Mouse (Mus musculus) T-helper 1 cell (primary cell): ENCODE measurements around the gene Syt17.

Experiments used
- in situ Hi-C: fragments of 300-600 bp; cut with MboI, MseI; formaldehyde crosslinking; loops from one replicate; pipeline ENCODE4 v1.15.1; 2025; ENCODE audit warnings: high pct_unique_total_duplicates

The Syt17 gene

DNA sequence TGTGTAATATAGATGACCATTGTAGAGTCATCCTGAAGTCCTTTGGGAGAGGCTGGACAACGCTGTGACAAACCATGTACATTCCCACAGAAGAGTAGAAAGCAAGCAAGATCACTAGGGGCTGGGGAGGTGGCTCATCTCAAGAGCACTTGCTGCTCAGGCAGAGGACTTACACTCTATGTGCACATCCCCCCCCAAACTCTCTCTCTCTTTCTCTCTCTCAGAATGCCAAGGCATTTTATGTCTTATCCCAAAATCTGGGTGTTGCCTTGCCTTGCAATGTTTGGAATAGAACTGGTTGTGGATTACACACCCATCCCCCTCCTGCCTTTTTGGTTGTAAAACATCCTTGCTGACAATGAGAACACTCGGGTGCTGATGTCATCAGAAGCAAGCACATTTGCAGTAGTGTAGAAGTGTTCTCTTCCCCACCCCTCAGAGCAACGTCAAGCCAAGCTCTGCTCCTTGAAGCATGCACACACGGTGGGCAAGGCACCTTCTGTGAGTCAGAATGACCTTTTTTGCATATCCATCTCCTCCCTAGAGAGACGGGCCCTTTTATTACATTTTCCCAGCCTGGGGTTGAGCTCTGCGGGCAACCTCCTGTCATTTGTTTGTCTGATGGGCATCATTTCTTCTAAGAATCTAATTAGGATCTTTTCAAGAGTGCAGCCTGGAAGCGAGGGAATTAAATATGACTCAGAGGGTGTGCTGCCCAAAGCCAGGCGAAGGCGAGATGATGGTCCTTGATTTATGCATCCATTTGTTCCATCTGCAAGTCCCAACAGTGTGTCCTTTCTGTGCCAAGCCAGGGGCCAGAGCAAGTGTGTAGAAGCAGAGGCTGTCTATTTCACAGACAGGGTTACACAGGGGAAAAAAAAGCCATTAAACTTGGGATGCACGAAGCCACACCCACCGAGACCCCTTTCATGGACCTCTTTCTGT, 15.1 kb upstream of the Syt17 start:
- in situ Hi-C loops, result no loop called here

DNA sequence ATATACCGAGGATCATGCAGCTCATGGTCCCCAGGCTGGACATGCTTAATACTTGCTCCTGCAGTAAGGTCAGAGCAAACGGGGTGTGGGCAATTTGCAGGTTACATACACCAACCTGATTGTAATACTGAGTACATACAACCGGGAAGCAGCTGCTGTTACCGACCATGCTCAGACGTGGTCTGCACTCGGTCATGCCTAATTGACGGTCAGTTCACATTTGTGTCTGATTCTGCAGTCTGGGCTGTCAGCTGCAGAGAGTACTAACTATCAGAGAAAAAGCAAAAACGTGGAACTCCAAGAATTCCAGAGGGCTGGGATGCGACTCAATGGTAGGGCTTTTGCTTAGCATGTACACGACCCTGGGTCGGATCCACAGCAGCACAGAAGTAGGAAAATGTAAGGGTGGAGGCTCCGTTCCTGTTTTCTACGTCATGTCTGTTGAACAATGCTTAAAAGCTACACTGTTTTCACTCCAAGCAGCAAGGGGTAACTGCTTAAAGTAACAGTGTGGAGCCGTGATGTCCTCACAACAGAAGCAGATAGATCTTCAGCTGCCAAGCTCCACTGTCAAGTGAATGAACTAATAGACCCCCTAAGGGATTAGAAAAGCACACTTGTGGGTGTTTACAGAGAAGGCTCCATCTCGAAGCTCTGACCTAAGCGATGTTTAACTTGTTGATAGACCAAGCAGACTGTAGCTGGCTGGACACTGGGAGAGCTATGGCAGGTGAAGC, 13.5 kb upstream of the Syt17 start:
- in situ Hi-C loops, result no loop called here

DNA sequence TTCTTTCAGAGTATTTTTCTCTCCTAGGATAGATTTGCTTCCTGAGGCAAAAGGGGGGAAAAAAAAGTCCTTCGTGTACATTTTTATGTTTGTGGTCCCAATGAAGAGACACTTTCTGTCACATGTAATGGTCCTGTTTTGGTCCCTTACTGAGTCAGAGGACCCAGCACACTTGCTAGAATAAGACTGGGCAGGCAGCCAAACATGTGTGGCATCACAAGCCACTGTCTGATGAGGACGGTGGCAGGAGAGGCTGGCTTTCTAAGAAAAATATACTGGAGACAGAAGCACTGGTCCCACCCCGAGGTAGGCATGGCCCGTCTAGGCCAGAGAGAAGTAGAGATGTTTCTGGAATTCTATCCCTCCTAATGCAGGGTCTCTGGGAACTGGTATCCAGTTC, 5.7 kb upstream of the Syt17 start:
- in situ Hi-C loops, result no loop called here

DNA sequence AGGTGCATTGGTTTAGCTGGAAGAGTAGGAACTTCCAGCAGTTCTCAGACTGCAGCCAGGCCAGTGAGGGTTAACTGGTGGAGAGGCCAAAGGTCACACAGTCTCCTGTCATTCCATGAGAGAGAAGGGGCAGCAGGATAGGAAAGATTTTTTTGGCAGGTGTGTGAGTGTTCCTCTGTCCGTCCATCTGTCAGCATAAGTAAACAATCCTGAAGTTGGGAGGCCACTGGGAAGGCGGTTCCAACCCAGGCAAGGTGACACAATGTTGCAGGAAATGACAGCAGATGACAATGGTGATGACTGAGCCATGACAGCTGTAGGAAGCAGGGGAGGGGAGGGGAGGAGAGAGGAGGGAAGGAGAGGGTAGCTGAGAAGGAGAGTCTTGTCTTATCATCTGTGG, 4.9 kb upstream of the Syt17 start:
- in situ Hi-C loops, result no loop called here

DNA sequence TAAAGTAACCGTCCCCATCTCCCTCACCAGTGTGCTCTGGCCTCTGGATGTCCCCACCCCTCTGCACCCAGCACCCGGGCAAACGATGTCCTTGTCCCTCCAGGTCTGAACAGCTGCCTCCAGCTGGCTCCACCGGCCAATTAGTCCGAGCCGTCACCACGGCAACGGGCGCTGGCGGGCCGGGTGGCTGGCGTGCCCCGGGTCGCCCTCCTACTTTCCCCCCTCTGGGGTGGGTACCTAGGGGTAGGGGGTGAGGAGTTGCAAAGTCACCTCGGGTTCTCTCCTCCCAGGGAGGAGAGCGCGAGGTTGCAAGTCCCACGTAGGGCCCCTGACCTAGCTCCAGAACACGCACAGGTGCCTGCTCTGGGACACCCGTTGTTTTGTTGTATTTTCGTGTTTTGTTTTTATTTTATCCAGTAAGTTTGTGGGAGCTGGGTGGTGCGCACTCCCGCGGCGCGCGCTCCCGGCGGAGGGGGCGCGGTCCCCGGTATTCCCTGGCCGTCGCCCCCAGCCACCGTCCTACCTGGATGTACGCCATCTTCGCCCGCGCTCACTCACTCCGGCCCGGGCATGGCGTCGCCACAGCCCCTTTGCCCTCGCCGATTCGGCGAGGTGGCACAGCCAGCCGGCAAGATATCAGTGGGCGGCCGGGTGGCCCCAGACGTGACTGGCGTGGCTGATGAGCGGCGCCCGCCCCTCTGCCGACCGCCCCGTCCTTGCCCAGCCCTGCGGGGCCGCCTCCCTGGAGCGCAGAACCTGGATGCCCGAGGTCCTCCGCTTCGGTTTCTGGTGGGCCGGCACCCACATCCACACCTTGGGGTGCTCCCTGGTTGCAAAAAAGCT, 510 bp downstream of the Syt17 start:
- in situ Hi-C loops, result no loop called here

DNA sequence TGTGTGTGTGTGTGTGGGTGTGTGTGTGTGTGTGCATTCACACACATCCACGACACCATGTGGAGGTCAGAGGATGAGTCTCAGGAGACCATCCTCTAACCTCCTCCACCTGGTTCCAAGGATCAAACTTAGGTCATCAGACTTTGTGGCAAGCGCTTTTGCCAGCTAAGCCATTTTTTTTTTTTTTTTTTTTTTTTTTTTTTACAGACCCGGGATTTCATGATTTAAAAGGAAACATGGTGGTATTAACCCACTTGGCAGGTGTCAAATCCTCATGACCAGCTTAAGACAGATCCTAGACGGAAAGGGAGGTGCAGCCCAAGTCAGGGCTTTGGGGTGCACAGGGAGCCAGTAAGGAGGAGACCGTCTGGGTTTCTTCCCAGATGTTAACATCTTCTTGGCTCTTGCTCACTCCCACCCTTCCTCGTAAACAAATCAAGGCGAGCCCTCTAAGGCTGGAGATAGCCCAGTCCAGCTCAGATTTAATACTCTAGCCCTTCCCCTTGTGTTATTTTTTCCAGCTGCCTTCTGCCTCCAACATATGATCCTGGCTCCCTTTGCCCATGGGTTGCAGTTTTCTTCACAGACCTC, 4.0 kb downstream of the Syt17 start:
- in situ Hi-C loops, result loop anchor here (5.0 kb wide), 1 partner anchor 68 kb away; no protein-coding TSS in a partner anchor

DNA sequence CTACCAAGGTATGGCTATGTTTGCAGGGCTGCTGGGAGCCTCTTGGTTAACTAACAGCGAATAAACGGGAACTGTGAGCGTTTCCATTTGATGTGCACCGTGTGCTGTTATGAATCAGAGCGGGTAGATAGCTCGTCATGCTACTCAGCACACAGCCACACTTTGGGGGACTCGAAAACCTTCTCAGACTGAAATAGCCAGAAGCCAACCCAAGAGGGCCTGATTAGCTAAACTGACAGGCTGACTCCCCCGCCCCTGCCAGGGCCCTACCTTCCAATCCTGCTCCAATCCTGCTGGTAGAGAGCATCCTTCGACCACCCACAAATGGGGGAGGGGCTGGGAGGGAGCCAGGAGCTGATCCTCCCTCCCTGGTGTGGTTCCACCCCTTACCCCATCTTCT, 4.7 kb downstream of the Syt17 start:
- in situ Hi-C loops, result loop anchor here (5.0 kb wide), 1 partner anchor 69 kb away; no protein-coding TSS in a partner anchor

DNA sequence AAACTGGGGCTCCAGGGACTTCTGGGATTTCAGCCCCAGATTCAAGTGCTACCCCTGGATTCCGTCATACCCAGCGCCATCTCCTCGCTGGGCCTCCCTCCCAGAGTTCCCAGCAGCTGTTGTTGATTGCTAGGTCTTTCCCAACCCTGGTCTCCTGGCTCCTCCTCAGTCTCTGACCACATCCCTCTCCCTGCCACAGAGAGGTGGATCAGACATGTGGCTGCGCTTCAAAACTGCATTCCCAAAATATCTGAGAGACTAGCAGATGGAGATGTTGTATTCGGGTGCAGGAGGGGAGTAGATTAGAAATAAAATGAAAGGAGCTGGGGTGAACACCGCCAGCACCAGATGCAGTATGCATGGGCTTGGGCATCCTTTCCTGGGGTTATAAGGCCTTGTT, 6.5 kb downstream of the Syt17 start:
- in situ Hi-C loops, result loop anchor here (5.0 kb wide), 1 partner anchor 71 kb away; no protein-coding TSS in a partner anchor

DNA sequence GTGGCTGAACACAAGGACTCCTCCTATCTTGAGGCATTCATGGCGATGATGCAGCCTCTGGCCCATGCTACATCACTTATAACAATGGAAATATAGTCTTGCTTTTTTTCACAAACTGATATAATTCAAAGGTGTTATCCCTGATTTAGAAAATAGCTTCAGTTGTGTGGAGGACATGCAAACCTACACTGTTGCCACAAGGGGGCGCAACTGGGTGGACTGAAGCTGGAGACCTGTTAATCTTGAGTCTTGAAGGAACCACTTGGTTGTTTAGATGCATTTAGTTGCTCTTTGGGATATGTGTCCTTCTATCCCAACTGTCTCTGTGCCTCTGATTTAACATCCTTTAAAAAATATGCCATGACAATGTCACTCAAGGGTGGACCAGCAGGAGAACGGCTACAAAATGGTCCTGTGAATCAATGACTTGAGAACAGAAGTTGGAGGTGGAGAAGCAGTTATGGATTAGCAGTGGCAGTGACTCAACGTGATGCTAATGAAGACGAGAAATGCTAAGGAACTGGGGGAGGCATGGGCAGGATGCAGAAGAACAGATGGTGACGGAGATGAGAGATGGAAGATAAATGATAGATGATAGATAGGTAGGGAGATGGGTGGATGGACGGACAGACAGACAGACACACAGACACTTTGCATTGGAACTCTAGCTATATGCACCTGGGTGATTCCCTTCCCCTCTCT, 10.8 kb downstream of the Syt17 start:
- in situ Hi-C loops, result no loop called here

DNA sequence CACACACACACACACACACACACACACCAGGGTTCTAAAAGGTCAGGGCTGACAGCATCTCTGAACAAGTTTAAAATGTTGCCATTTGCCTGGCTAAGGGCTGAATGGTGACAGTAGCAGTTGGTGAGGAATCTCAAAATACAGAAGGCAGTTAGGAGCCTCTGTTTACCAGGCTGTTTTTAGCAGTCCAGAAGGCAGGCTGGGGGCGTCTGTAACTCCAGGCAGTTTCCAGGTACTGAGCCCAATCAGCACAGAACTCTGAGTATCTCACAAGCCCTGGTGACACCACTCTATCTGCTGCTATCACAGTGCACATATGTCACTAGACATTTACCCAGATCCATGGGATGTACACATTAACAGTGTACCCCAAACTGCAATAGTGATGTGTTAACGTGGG, 19.1 kb downstream of the Syt17 start:
- in situ Hi-C loops, result no loop called here

DNA sequence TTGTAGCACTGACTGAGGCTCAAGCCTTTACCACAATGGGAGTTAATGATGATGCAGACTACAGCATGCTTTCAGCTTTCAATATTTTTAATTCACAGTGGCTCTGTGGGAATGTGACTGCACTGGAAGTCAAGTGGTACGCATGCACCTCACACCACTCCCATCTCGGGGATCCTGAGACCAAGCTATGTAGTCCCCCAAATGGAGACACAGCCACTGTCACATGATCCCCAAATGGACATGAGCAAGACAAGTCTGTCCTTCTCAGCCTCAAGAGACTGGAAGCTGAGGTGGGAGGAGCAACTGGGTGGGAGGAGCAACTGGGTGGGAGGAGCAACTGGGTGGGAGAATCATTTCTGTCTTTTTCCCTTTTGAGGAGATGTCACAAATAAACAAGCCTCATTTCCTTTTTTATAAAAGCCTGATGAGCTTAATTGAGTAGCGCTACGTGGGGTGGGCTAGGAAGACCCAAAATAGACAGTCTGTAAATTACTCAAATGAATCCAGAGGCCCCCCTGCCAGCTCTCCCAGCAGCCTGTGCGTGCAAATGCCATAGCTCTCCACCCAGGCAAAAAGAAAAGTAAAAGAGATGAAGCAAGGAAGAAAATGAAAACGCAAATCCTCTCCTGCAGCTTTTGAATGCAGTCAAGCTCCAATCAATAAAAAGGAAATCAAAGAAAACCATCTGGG, 28.4 kb downstream of the Syt17 start:
- in situ Hi-C loops, result no loop called here

DNA sequence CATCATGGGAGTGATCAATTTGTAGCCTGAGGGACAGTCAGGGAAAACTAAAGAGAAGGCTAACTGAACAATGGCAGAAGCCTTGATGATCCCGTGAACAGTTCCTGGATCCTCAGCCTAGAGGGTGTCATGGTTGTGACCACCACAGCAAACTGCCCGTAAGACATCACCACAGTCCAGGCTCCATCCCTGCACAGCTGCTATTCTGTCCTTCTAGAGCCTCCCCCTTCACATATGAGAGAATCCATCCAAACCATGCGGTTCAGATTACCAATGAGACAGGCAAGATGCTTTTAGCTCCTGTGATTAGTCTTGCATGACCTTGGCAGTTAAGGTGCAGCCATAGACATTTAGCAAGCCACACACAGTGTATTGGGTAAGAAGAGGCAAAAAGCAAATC, 33.8 kb downstream of the Syt17 start:
- in situ Hi-C loops, result loop anchor here (5.0 kb wide), 1 partner anchor 92 kb away; no protein-coding TSS in a partner anchor

DNA sequence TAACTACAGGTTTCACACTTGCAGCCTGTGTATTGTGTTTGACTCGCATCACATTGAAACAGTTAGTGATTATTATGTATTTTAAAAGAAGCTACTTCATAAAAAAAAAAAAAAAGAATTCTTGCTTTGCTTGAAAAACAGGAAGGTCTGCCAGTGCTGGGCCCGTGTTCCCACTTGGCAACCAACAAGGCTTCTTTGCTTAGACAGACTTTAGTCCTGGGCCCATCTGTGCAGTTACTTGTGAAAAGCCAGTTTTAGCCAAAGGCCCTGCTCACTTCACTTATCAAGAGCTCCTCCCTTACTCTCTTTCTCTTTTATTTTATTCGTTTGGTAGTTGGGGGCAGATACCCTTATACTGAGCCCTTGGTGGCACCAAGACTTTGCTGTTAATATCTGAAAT, 36.1 kb downstream of the Syt17 start:
- in situ Hi-C loops, result loop anchor here (5.0 kb wide), 1 partner anchor 90 kb away; no protein-coding TSS in a partner anchor

DNA sequence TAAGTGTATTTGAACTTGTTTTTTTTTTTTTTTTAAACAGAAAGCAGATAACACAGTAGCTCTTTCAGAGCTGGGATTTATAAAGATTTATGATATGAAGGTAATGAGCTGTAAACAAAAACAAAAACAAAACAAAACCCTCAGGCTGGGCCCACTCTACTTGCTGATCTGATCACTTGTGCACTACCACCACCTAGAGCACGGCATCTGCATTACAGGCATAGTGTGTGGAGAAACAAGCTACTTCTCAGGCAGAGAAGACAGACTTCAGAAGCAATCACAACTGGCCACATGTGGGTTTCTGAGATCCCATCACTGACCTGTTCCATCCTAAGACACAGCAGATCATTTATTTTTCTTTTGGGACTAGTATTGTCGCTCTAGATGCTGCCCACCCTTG, 38.6 kb downstream of the Syt17 start:
- in situ Hi-C loops, result no loop called here

DNA sequence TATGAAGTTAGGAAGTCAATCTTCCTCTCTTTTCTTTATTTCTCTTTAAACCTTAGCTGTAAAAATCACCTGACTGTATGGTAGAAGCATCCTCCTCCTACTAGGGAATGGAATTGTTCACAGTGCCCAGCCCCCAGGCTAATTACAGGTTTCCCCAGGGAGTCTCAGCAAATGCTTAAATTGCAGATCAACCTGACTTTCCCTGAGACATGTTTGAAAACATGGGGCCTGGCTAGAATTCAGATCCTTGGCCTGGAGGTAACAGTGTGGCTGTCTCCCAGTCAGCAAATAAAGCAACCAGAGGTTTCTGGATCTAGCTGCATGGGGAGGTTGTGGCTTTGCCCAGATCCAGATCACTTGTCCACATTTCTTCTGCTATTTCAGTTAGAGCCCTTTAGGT, 42.8 kb downstream of the Syt17 start:
- in situ Hi-C loops, result no loop called here

DNA sequence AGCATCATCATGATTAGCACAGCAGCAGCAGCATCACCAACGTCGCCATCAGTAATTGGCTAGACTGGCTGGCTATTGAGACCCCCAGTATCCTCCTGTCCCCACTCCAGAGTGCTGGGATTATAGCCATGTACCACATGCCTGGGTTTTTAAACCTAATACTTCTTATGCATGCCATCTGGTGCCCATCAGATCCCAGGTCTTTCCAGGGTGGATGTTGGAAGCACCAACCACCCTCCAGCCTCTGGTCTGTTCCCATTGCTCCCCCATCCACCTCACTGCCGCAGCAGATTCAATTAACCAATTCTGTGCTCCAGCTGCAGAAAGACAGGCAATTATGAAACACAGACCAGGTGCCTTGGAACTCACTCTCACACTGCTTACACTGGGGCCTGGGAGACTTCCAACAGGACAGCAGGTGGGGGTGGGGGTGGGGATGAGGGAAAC, 45.4 kb downstream of the Syt17 start:
- in situ Hi-C loops, result no loop called here

DNA sequence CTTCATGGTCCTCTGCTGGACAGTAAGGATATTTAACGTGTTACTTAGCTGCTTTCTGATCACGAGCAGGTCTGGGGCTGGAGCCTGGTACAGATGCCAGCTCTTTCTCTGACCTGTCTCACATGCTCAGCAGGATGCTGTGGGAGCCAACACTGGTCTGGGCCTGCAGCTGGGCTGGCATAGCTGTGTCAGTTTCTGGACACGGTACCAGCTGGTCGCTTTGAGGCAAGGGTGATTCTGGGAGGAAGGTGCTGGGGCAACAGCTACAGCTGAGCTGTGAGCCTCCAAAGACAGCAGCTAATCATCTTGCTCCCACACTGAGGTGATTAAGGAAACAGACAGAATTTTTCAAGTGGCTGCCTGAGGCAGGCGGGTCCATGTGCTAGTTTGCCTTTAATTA, 46.1 kb downstream of the Syt17 start:
- in situ Hi-C loops, result no loop called here

DNA sequence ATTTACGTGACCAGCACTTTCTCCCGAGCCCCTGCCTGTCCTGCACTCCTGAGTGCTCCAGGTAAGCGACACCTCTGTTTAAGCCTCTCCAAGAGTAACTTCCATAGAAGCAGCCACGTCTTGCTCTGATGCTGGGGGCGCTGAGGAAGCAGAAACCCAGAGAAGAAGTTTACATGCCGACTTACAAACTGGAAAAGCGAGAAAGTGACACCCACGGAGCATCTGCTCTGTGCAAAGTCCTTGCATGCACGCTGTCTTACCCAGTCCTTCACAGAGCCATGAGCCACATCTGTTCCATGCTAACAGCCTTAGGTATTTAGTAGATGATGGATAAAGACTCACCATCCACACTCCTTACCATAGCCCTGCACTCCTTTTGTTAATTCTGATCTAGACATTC, 48.3 kb downstream of the Syt17 start:
- in situ Hi-C loops, result no loop called here

DNA sequence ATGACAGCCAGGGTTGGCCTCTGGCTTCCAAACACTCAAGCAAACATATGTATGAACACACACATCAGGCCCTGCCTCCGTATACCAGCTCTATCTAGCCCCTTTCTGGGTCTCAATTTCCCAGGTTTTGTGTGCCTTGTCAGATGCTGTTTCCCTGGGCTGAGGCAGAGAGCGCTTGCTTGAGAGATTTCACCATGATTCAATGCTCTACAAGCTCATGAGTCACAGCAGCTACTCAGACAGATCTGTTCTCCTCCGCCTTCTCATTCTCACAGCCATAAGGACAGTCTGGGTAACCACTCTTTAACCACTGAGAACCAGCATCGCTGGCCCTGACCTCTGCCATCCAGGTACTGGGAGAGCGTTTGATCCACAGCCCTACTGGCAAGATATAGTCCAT, 57.3 kb downstream of the Syt17 start:
- in situ Hi-C loops, result no loop called here

DNA sequence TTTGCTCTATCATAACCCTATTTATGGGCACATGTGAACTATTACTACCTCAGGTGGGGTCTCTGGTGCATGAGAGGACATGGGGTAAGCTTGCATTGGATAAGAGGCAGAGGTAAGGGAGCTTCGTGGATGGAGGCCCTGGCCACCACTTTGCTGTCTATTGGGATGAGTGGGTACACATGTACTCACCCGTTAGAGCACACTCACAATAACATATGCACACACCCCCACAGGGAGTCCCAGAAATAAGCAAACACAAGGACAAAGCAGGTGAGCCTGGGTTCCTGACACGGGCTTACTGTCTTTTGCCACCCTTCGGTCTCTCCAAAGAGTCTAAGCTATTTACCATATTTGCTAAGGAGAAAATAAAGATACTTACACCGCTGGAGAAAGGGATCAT, 67.0 kb downstream of the Syt17 start:
- in situ Hi-C loops, result no loop called here
